Mouse (Mus musculus) 3T3-L1 (cell line): ENCODE measurements around the gene Engase.

ENCODE experiments used
- DNase-seq: peaks from one replicate; pipeline ENCODE4 v3.0.0-alpha.2; 2015; ENCODE audit warnings: low read depth, low spot score

The Engase gene

DNA sequence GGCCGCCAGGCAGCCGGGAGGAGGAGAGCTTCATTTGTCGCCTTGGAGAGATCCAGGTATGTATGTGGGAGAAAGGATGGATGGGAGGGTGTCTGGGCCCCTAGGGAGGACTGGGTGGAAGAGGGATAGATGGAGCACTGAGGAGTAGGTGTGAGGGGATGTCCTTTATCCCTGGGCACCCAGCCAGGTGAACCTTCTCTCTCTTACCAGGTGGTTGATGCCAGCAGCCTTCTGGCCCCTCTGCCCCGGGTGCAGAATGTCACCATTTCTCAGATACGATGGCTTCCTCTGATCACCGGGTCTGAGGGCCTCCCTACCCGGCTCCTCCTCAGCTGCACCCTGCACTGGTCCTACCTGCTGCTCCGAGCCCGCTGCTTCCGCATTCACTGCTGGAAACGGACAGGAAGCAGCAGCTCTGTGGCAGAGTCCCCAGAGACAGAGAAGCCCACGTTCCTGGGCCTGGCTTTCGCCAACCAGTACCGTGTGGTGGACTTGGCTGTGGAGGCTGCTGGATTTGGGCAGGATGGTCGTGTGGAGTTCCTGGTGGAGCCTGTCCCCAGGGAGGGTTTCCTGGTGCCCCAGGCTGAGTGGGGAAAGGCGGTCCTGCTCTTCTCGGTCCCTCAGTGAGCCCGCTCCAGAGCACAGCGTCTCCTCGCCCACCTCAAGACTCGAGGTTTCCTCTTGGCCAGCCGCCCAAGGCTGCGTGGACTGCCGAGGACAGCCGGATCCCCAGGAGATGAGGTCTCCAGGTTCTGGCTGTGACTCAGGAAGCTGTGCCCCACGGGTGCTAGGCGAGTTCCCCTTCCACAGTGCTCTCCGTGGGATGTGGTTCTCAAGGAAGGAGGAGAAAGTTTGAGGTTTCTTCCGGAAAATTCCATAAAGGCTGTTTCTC lies 10.5 kb downstream of the Engase start:
- DNase-seq = no peak

DNA sequence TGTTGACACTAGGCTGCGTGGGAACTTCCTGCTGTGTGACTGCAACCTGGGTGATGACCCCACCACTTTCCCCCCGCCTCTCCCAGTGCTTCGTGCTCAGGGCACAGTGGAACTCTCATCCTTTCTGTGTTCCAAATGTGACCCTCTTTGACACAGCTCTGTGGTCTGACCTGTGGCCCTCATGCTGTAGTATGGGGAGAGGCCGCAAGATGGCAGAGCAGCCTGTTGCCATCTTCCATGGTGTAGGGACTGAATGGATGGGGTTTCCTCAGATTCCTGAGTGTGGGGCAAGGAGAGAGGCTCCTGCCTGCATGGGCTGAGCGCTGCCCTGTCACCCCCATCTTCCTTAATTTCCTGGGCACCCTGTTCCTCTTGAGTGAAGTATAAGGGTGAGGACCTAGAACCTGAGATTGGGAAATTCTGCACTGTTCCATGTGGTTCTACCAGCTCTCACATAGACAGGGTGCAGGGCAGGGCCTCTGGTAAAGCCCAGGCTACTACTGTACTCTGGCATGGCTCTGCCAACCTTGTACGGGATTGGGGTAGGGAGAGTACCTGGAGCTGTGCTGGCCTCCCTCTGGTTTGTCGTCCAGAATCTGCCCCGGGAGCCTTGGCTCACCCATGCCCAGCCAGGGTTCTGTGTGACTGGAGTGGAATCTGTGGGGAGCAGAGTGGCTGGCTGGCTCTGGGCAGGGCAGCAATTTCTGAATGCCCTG lies 11.7 kb downstream of the Engase start:
- DNase-seq = peak; percentile 51

DNA sequence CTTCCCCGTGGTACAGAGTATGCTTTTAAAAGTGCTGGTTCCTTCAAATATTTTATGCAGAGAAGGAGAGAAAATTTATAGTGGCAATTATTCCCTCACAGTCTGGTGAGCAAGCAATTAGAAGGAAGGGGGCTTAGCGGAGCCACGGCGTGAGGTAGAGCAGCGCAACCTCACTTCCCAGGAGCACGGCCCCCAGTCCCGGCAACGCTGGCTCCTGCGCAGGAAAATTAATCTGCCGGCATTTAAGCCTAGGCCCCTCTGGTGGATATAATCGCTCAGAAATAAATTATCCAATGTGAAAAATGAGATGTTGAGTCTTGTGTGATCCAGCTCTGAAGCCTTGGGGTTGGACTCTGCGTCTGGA lies 12.3 kb downstream of the Engase start:
- DNase-seq = no peak

DNA sequence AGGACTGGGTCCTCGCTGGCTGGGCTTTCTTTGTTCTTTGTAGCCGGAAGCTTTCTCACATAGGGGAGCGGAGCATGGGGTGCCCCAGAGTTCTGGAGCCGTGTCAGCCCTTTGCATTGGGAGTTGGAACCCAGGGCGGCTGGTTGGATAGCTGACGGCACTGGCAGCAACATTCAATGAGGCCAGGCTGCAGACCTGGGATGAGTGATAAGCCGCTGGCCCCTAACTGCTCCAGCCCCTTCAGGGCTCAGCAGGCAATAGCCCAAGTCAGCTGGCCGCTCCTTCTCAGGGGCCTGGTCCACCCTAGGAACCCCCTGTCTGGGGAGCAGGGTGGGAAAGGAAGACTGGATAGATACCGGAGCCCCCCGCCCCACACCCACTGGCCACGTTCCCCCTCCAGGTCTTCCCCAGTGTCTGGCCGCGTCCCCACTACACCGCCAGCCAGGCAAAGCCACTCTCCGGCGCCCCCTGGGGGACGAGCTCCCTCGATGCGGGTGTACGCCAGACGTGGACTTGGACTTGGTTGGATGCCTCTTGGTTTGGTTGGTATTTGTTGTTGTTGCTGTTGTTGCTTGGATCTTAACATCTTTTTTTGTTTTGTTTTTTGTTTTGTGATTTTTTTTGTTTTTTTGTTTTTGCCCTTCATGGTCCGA lies 14.1 kb downstream of the Engase start:
- peak; percentile 18 for DNase-seq

DNA sequence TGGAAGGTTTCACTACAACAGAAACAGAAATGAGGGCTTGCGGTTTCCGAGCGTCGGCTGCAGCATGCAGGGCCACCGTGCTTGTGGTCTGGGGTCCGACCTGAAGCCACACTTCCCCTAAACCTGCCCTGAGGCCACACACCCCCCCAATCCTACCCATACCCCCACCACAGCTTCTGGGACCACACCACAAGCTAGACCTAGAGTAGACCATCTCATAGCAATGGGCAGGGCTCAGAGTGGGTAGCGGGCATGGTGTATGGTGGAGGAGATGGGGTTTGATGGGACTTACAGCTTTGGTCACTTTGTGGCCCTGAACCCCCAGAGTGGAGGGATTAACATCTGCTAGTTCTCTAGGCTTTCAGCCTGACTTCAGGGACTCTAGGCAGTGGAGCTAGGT lies 14.6 kb downstream of the Engase start:
- DNase-seq = no peak

DNA sequence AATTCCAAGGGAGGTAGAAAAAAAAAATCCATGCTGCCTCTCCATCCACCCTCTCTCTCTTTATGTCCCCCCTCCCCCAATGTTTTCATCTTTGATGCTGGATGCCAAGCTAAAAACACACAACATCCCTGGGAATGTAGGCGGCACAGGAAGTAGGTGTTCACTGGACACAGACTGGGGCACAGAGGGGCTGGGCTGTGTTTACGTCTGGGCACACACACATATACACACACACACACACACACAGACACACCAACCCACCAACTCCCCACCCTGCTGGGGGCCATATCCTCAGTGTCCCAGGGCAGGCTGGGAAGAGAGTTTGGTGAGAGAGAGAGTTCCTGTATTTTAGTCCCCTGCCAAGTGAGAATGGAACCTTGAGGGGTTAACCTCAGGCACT lies 16.8 kb downstream of the Engase start:
- DNase-seq = no peak

DNA sequence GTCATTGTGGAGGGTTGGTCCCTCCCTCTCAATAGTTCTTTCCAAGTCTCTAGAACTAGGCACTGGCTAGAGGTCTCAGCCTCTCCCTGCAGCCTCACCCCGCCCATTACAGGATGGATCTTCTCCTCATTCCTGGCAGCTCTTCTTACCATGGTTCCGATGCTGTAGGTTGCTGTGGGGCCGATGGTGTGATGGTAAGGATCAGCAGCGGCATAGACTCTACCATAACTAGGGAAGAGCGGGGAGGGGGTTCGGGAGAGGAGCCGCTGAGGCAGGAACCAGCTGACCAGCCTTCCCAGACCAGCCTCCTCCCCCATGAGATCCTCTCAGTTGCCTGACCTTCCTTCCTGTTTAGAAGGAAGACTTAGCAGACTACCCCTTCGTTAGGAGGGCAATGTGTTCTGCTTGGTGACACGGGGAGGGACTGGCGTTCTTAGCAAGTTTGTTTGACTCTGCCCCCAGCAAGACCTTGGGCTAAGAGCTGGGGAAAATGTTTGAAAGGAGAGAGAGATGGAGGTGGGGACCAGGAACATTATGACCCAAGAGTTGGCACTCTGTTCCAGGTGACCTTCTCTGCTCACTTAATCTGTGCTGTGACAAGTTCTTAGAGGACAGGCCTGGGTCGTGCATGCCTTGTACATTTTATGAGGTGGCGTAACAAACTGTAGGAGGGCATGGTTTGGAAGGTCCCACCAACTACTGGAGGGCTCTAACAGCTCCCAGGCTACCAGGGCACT lies 17.5 kb downstream of the Engase start:
- no peak for DNase-seq

DNA sequence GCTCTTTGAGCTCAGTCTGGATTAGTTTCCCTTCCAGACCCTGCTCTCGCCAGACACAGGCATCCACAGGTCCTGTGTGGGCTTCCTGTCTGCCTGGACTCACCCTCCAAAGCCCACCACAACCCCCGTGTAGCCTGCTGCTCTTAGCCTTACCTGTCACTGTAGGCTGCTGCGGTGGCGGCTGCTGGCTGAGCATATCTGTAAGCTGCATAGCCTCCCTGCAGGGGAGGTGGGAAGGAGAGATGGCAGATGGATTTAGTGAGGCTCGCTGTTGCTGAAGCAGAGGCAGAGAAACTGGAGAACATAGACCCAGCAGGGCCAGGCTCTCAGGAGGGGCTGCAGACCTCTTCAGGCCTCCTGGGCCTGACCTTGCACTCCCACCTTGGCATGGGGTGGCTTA lies 18.4 kb downstream of the Engase start:
- no peak for DNase-seq

DNA sequence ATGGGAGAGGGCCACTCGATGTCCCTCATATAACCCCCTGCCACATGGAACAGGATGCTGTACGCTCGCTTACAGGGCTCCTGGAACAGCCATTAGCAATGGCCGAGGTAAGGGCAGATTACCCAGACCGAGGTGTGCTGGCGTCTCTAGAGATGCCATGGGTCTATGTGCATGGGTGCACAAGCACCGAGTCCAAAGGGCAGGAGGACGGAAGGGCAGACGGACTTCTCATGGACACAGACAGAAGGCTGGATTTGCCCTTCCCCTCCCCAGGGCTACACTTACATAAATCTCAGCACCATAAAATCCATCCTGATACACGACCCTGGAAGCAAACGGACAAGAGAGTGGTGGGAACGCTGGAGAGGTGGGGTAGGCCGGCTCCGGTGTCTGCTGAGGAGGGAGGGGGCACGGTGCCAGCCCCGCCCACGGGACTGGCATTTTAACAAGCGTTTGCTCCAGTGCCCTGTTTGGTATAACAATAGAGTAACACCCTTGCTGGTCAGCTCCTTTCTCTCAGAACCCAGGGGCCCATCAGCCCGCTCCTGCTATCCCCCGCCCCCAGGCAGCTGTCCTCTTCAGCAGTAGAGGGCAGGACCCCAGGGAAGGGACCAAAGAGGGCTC lies 19.5 kb downstream of the Engase start:
- no peak for DNase-seq

DNA sequence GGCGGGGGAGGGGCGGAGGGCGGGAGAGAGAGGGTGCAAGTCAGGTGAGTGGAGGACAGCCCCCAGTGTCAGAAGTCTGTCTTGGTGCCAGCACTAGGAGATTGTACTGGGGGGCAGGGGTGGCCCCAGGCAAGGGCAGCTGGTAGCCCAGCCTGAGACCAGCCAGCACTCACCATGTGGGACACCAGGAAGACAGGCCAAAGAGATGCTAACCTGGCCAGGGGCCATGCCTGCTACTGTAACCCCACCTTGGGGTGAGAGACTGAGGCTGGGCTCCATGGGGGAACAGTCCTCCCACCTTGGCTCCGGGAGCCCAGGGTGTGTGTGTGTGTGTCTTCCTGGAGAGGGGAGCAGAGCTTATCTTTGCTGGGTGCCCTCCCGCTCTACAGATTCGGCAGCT lies 26.4 kb downstream of the Engase start:
- no peak for DNase-seq

DNA sequence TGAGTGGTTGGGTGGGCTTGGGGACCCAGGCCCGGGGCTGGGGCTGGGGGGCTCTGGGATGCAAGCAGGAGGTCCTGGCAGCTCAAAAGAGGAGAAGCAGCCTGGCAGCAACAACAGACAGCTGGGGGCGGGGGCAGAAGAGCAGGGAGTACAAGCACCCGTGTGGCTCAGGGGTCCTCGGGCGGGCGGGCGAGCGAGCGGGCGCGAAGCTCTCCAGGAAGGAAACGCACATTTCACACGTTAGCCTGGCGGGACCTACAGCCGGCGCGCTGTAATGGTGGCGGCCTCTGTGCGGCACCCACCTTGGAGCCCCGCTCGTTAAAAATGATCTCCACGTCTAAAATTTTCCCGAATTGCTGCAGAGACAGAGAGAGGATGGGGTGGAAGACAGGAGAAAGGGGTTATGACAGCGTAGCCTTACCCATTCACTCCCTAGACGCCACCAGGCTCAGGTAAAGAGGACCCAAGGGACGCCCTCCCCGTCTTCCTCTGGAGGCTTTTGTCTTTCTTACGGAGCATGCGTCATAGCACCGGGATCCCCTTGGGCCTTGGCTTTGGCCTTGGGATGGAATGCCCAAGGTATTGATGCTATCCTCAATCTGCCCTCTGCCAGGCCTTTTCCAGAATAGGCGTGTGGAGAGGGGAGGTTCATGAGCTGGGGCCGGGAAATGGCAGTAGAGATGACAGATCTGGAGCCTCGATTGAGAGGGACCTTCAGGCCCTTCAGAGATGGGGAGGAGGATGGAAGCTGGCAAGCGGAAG lies 27.0 kb downstream of the Engase start:
- DNase-seq = no peak

DNA sequence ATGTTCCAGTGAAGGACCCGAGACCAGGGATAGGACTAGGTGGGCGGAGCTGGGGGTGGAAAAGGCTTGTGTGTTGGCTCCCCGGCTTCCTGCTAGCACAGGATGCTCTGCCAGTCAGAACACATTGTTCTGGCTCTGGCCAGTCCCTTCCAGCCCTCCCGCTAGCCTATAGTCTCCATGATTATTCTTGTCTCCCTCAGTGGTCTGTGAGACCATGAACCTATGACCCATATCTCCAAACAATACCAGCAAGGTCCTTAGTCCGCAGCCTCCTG lies 27.5 kb downstream of the Engase start:
- no peak for DNase-seq

DNA sequence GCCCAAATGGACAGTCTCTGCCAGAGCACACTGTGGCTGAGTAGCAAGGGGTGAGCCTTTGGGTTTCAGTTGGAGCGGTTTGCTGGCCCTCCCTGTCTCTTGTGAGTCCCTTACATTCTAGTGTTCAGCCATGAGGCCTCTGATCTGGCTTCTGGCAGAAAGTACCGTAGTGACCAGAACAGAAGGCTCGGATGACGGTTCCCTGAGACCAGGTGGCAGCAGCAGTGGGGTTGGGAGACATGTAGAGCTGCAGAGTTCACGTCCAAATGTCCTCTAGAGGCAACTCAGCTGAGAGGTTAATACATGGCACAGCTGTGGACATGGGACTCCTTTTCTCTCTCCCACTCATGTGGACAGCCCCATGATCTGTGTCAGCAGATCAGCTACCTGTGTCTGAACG lies 30.5 kb downstream of the Engase start:
- no peak for DNase-seq

DNA sequence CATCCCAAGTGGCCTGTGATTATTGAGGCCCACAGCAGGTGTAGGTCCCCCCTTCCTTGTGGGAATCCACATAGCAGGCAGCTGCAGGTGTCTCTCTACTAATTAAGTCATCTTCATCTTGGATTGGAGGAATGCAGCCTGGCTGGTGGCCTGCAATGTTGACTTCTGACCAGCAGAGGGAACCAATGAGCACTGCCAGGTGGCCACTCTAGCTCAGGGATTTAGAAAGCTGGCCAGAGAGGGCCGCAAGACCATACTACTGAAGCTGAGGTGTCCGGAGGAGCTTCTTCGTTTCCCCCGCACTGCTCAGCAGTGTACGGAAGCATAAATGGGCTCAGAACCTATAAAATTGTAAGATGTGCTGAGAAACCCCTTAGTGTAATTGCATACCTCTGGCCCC lies 31.3 kb downstream of the Engase start:
- peak; percentile 76 for DNase-seq

DNA sequence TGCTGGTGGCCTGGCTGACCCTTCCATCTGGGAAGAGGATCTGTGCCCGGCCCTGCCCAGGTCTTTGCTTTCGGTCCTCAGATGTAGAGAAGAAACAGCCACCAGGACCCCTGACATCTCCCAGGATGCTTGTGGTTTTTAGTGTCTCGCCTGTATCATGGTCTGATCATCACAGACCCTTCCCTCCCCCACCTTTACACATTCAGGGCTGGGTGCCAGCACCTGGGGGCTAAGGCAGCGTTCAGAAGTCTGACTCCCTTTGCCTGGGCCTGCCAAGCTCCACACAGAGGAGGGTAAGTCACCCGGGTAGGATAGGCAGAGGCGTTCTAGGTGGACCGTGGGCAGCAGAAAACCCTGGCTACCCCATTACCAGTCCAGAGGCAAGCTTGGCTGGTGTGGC lies 31.7 kb downstream of the Engase start:
- DNase-seq = no peak

DNA sequence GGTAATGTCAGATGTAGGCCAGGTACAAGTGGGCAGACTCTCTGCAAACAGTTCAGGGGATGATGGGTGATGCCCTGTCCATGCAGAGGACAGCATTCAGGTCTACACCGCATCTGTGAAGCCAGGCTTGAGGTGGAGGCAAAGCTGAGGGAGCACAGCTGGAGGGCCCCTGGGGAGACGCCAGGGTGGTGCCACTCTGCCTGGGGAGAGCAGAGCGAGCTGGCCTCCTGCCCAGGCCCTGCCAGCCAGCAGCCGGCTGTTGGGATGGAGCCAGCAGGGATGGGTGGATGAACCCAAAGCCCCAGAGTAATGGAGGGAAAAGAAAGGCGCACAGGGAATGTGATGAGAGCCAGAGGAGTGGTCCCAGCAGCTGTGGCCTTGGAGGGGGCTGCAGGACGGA lies 35.2 kb downstream of the Engase start:
- no peak for DNase-seq

DNA sequence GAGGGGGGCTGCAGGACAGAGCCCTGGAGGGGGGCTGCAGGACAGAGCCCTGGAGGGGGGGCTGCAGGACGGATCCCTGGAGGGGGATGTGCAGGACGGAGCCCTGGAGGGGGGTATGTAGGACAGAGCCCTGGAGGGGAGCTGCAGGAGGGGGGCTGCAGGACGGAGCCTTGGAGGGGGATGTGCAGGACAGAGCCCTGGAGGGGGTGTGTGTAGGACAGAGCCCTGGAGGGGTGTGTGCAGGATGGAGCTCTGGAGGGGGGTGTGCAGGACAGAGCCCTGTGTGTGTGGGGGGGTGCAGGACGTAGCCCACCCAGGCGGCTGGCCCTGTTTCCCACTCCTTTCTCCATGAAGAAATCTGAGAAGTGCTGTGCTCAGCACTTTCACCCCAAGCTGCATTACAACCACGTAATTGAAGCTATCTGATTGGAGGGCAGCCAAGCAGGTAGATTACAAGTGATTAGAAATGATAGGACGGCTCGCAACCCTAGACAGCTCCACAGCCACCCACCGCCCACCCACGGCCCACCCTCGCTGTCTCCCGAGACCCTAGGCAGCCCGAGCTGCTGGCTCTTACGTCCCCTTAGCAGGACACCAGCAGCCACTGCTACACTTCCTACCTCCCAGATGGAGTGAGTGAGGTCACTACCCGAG lies 35.8 kb downstream of the Engase start:
- no peak for DNase-seq

DNA sequence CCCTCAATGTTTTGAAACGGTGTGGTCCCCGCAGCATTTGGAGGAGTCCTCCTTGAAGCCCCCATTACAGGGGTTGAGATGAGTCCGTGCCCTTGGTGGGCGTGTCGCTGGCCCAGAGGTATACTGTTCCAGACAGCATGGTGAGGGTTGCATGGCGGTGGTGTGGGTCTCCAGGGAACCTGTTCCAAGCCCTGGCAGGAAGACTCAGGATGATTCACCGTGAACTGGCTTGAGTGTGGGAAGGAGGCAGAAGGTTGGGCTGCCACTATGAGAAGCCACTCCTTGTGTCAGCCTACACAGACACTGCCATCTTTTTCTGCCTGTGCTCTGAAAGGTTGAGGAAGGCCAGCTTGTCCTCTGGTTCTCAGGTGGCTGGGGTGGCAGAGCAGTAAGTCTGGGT lies 41.3 kb downstream of the Engase start:
- peak; percentile 75 for DNase-seq

DNA sequence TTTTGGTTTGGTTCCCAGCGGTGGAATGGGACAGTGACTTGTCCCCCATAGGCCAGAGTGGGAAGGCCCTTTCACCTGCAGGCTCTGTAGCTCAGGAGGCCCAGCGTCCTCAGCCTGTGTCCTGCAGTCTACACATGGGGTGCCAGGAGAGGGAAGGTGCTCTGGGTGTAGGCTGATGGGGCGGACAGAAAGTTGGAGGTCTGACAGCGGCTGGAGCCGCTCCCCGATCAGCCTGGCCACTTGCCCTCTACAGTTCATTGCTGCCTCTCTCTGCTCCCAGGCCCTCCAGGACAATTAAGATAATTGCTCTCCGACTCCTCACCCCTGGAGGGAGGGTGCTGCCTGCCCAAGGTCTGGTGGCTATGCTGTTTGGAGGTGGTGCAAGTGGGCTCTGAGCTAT lies 42.1 kb downstream of the Engase start:
- DNase-seq = no peak

DNA sequence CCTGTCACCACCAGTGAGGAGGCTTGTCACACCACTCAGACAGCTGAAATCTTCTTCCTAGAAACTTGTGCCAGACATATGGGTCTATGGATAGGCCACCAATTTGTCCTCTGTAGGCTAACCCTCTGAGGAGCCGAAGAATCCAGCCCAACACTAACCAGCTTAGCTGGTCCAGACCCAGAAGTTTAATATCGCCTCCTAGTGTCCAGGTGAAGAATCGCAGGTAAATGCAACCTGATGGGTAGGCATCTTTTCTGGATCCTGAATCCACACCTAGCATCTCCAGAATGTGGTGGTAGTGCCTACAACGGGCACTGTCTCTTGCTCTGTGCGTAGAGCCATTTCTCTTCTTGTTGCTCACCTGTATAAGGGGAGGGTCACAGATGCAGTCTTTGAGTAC lies 43.6 kb downstream of the Engase start:
- DNase-seq = no peak

DNA sequence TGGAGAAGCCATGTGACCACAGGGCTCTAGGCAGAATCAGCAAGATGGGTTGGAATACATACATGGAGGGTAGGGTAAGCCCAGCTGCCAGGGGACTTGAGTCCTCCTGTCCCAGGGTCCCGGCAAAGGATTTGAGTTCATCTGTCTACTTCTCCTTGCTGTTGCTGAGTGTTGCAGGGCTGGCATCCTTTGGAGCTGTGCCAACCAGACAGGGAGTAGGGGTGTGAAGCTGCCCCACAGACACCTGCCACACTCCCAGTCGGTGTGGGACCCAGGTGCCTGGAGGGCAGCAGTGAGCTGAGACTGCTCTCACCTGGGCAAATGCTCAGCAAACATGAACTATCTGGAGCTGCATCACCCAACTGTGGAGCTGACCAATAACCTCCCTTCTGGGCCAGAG lies 44.3 kb downstream of the Engase start:
- no peak for DNase-seq
